Mouse (Mus musculus): ENCODE measurements around the gene Aldh1a3. TPM values are rescaled to one million over a fixed set of nuclear protein-coding genes. Genes with fewer than 3 reads are reported as not detected.

Aldh1a3 gene
- polyA plus RNA-seq, 2 experiments from 2014 or later: 0.50 TPM; not detected in 1

DNA sequence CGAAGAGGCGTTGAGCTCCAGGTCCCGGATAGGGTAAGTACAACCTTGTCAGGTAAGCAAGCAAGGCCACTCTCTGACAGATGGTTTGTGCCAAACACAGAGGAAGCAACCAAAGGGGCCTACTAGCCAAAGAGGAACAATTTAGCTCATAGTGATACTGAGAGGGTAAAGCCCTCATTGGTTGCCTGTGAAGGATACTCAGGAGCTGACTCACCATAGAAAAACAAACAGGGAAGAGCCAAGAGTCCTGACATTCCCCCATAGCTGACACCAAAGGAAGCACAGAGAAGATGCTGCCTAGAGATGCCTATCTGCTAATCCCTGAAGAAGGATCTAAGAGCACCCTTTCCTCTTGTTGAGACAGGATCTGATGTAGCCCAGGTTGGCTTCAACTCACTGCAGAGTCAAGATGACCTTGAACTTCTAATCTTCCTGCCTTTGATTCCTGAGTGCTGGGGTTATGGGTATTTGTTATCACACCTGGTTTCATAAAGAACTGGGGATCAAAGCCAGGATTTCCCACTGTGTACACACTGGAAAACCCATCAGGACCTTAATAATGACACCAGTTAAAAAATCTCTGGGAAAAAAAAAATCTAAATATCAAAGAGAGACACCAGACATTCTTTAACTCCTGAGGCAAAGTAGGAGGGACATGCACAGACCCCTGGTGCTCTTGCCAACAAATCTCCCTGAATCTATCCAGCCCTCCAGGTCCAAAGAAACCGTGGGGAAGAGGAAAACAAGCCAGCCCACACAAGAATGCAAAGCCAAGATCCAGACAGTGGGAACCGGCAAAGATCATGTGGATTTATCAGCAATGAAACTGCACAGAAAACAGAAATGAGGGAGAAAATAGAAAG, 58.0 kb downstream of the Aldh1a3 start:
- no peak for ATAC-seq

DNA sequence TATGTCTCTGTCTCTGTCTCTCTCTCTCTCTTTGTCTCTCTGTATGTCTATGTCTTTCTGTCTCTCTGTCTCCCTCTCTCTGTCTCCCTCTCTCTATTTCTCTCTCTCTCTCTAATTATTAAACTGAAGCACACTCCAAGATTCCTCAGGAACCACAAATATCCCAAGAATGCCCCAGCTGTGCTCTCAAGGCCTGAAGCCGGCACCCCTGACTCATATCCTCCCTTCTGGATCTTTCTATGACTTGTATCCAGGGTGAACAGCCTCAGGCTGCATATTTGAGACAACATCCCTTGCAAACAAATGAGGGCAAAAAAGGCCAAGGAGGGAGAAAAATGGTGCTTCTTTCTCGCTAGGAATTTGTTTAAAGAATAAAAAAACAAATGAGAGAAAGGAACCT, 61.4 kb downstream of the Aldh1a3 start, which contains the start of gene Gm10974:
Gene Gm10974, plus strand, starts transcription at position 2 of the 400 bp plus-strand sequence.
- ATAC-seq: no peak

DNA sequence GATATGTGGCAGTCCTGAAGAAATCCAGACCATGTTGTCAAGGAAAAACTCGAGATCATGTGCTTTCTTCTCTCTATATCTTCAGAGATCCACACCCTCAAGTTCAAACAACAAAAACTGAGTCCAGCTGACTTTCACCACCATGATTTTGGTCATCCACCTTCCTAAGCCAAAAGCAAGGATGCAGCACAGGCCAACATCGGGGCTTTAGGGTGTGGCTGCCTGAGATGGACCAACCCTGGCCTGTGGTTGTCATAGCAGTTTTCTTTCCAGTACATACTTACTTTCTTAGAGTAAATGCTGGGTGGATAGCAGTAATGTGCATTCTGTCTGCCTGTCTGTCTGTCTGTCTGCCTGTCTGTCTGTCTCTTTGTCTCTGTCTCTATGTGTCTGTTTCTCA, 61.9 kb downstream of the Aldh1a3 start:
- no peak for ATAC-seq

DNA sequence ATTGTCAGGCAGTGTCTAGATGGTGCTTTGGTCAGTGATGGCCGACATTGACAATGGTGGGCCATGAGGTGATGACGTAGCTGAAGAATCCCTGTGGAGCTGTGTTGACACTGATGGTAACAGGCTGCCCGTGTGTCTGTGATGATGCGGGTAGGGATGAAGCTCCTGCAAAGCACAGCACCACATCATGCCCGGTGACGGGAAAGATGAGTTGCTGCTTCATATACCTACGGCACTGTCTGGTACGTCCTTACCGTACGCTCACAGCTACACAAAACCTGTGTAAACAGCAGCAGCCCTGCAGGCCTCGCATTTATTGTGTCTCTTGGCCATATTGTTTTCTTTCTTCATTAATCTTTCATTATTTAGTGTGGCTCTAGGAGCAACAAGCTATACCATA, 62.8 kb downstream of the Aldh1a3 start:
- no peak for ATAC-seq

DNA sequence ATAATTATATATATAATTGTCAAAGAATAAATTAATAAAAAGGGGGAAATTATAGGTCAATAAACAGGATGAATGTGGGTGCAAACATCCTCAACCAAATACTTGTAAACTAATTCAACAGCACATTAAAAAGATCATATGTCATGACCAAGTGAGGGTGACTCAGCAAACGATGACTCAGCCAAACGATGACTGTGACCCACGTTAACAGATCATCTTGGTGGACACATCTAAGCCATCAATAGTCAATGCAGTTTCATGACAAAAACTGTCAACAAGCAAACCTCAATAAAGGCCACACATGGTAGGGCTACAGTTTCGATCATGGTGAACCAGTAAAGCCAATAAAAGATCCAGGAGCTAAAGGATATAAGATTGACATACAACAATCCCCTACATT, 68.3 kb downstream of the Aldh1a3 start:
- no peak for ATAC-seq

DNA sequence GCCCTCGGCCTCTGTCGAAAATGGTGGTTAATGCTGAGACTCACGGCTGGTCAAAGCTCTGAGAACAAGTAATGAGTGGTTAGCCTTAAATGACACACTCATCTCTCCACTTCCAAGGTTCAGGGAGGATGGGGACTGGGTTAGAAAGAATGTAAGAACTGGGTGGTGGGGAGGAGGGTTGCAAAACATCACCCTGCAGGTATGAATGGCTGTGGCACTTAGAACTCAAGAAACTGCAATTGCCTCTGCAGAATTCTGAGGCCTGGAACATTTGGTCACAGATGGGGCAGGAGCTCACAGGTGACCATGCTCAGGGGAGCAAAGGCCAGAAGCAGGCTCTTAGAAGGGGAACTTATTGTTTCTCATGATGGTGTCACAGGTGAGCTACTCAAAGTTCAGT, 68.9 kb downstream of the Aldh1a3 start:
- ATAC-seq: no peak

DNA sequence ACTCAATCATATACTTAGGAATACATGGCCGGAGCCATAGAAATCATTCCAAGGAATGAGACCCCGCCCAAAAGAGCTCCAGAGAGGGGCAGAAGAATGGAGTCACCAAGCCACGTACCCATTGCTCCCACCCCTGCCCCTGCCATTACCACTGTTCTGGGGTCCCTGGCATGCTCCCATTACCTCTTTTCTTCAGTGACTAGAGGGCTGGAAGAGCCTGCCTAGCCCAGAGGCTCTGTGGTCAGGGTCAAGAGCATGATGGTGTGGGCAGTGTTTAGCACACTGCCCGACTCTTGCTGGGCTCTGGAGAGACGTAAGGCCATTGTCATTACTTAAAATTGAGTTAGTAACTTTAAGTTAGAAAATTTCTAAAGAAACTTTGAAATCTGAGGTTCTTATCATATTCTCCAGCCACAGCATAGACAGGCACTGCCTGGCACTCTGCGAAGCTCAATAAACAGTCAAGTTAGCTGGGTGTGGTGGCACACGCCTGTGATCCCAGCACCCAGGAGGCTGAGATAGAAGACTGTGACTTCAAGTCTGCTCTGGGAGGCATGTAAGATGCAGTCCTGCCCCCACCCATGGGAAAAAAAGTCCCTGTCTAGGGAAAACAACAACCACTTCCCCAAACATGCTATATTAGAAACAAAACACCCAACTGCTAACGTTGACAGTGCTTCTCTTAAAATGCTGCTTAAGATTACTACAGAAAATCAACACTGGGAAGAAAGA, 71.4 kb downstream of the Aldh1a3 start:
- ATAC-seq: no peak

DNA sequence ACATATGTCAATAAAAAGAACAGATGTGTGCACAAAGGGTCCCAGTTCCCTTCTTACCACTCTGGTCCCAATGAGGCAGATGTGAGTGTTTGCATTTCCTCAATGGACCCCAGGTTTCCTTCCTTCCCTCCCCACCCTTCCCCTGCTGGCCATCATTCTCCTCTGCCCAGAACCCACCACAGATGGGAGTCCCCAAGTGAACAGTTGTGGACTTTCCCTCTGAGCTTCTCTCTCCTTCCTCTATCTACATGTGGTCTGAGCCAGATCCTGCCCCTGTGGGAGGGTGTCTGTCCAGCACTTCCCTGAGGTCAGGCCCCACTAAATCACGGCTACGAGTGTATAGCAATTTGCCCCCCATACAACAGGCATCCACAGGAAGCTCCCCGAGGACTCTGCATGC, 72.4 kb downstream of the Aldh1a3 start:
- ATAC-seq: no peak

DNA sequence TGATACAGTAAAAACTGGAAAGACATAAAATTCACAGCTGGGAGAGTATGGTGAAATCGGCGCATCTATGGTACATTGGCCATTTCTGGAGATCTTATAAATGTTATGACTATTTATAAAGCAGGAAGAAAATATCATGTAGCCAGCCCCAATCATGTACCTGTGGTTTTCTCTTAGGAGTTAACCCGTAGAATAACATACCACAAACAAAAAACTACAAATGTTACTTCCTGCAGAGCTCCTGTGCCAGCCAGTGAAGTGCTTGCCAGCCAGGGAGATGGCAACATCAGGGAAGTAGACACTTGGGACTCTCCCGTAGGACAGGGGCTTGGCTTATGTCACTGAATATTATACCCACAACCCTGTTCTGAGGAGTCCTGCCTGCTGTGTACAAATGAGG, 76.2 kb downstream of the Aldh1a3 start:
- ATAC-seq: no peak

DNA sequence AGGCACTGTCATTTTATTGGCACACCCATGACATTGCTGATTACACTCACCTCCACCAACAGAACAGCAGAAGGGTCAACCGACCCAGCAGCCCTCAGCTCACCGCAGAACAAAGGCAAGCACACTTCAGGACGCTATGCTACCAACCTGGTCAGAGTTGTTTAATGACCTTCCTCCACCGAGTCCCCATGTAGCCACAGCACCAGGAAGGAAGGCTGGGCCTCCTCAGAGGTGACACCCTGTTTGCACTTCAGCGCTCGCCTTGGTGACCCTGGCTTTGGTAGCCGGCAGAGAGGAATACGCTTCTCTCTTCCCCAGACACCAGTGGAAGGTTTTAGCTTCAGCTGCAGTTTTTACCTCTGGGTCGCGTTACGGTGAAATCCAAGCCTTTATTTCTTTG, 77.6 kb downstream of the Aldh1a3 start:
- no peak for ATAC-seq

DNA sequence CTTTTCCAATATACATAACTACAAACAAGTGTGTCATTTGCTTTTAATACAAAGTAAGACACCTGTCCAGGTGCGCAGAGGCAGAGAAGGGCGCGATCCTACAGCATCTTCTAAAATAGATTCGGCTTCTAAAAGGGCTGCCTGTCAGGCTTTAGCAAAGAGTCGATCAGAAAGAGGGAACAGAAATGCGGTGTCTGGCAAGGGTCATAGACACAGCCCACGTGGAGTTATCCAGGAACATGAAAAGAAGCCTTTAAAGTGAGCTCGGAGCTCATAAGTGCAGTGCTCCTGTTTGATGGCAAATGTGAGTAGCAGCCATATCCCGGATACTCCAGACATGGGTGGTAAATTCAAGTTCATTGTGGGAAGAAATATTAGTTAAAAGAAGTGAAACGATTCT, 78.7 kb downstream of the Aldh1a3 start:
- no peak for ATAC-seq

DNA sequence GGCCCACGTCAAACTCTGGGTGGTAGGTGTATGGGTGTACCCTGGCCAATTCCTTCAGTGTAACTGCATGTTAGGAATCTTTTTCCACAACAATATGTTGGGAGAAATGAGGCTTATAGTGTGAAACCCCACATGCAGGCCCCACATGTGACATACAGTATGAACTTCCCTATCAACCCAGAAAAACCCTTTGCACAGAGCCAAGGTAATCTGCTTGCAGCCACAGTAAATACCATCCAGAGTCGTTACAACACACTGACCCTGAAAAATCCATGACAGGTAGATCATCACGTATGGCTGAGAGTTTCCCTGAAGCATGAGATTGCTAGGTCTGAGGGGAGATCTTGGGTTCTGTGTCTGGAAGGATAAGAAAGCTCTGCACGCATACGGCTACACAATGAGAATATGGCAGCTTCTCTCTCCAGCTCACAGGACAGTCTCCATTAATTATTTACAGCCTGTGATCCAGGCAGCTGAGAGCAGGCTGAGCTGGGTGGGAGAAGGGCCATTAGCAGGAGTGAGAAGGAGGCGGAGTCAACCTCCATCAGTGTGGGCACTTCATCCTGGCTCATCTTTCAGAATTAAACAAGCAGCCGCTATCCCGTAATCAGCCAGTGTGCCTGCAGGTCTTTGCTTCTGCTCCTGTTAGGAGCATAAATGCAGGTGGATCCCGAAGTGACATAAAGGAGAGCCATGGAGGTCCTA, 80.2 kb downstream of the Aldh1a3 start:
- ATAC-seq: no peak

DNA sequence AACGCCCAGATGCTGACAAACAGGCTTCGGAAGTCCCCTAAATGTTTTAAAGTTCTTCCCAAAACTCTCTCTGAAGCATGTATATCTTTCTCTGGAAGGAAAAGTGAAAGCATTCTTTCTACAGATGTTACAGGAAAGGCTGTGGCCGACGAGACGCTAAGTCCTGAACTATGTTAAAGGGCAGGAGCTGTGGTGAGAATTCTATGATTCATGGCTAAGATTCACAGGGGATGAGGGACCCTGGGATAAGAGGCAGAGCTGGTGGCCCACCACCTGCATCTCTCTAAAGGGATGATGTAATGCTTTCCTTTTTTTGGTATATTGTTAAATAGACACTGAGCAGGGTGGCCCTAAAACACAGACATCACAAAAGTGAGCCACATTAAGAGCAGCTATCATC, 84.0 kb downstream of the Aldh1a3 start:
- ATAC-seq: no peak

DNA sequence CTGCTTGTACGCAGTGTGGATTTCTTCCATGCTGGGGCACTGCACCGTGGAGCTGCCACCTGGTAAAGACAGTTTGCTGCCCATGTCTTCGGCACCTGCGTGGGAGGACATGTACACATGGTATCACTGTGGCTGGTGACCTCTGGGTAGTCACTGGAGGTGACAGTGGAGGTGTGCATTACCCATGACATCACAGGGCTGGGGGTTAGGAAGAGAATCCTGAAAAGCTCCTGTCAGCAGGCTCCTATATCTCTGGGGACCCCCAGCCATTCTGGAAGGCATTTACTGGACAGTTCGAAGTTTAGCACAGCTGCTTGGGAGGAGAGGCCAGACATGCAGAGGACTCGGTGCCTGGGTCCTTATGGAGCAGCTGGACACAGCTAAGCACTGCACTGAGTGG, 84.5 kb downstream of the Aldh1a3 start:
- ATAC-seq: no peak

DNA sequence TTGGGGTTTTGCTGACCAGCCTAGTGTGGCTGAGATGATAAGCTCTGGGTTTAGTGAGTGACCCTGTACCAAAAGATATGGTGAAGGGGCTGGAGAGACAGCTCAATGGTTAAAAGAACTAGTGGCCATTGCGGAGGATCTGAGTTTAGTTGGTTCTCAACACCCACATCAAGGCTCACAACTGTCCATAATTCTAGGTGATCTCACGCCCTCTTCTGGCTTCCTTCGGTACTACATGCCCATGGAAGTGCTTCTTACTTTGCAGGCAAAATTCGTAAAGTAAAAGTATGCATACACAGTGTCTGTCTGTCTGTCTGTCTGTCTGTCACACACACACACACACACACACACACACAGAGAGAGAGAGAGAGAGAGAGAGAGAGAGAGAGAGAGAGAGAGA, 85.0 kb downstream of the Aldh1a3 start:
- ATAC-seq: no peak

Other genes with a start within 250 kb of the Aldh1a3 start
- gene Gm10974, start 61.6 kb downstream of the Aldh1a3 start, polyA plus RNA-seq (2017; shearing (Covaris generic)): not detected
- gene Lrrk1, start 39.2 kb downstream of the Aldh1a3 start, polyA plus RNA-seq (2017; shearing (Covaris generic)): 1 to 10 TPM; 2.3 to 5.7 TPM